Mouse (Mus musculus) kidney, postnatal 10 days (tissue): ENCODE data around the gene Grm2.
"Not testable (repeated sequence)": the region's sequence is repeated elsewhere in the genome, so short reads cannot be mapped to it uniquely, and the experiment has no call there.

Experiments
- DNase-seq: peaks from one replicate; pipeline ENCODE4 v3.0.0; 2021; ENCODE audit warnings: mixed read lengths

The Grm2 gene

GRCm38 (mm10) chr9:106645684-106646271 lies 10.1 kb downstream of the Grm2 start:
- DNase-seq = no peak

GRCm38 (mm10) chr9:106643787-106644186 lies 12.1 kb downstream of the Grm2 start:
- DNase-seq = no peak

- peak; percentile 86 for DNase-seq
Observed at GRCm38 (mm10) chr9:106643128-106643527, 12.8 kb downstream of the Grm2 start.

GRCm38 (mm10) chr9:106641346-106641745 lies 14.5 kb downstream of the Grm2 start:
- DNase-seq = no peak

GRCm38 (mm10) chr9:106638154-106638553 lies 17.7 kb downstream of the Grm2 start:
- no peak for DNase-seq

- DNase-seq = no peak
Observed at GRCm38 (mm10) chr9:106632185-106632584, 23.7 kb downstream of the Grm2 start.

GRCm38 (mm10) chr9:106627796-106628195 lies 28.1 kb downstream of the Grm2 start:
- DNase-seq = not testable (repeated sequence)

GRCm38 (mm10) chr9:106626282-106626681 lies 29.6 kb downstream of the Grm2 start, which contains the start of gene Iqcf6:
Gene Iqcf6, plus strand, starts transcription at chr9:106626582.
- DNase-seq = no peak

- DNase-seq = no peak
Observed at GRCm38 (mm10) chr9:106617496-106617895, 38.4 kb downstream of the Grm2 start.

GRCm38 (mm10) chr9:106616306-106616705 lies 39.6 kb downstream of the Grm2 start:
- DNase-seq = no peak

GRCm38 (mm10) chr9:106614616-106615015 lies 41.3 kb downstream of the Grm2 start:
- DNase-seq = no peak

- DNase-seq = no peak
Observed at GRCm38 (mm10) chr9:106613951-106614350, 41.9 kb downstream of the Grm2 start.

- DNase-seq = no peak
Observed at GRCm38 (mm10) chr9:106610727-106611126, 45.2 kb downstream of the Grm2 start.

- DNase-seq = peak; percentile 63
Observed at GRCm38 (mm10) chr9:106600546-106600945, 55.3 kb downstream of the Grm2 start.

- DNase-seq = peak; percentile 9
Observed at GRCm38 (mm10) chr9:106598466-106598865, 57.4 kb downstream of the Grm2 start.

GRCm38 (mm10) chr9:106595836-106596235 lies 60.0 kb downstream of the Grm2 start:
- DNase-seq = no peak

- not testable (repeated sequence) for DNase-seq
Observed at GRCm38 (mm10) chr9:106595402-106595801, 60.5 kb downstream of the Grm2 start.
